ENCODE assay signal across 8 mouse cellular contexts in the genomic region with DNA sequence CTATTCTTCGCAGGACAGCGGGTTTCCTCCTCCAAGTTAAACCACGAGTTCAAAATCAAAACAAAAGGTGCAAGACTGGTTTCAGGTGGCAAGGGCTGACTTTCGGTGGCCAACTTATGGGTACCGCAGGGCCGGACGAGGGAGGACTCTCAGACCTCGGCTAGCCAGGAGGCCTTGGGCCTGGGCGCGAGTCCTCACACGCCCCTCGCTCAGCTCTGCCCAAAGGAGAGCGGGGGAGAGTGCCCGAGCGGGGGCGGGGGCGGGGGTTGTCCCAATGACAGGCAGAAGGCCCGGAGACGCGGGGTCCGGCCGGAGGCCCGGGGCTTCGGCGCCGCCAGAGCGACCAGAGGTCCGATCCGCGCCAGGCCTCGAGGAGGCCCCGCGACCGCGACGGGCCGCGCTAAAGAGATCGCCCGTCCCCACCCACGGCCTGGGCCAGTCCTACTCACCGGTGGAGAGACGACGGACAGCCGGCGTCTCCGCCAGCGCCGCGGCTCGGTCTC. TPM values are rescaled to one million over a fixed set of nuclear protein-coding genes. Genes with fewer than 3 reads are reported as not detected.
A peak's percentile ranks its signal among the peaks of the same experiment; 100 is the strongest.
DNase-seq lines count a peak whose midpoint lies in the region; ATAC-seq and TF ChIP-seq lines count a peak whose summit lies in the region.

No protein-coding gene starts in this region.

- TF ChIP-seq POLR2A in limb, embryonic 14.5 days (IDR thresholded peaks at IDR 0.05; ENCODE audit: borderline replicate concordance, extremely low read depth, insufficient read depth, insufficient read length) = no peak

- WGBS in forebrain, postnatal 0 days = under 1% methylated on average over 39 of the region's 51 CpGs
- WGBS in limb, embryonic 14.5 days = 4% methylated on average over 24 of the region's 51 CpGs

- H3K36me3 ChIP-seq in forebrain, postnatal 0 days (ENCODE audit: insufficient read depth) = no peaks in the 10 kb centered on the region
- H3K36me3 ChIP-seq in limb, embryonic 14.5 days (ENCODE audit: control insufficient read depth, insufficient read depth, low read length) = no peaks in the 10 kb centered on the region

- ATAC-seq in cerebellum, adult (ENCODE audit: insufficient number of reproducible peaks, low FRiP score, low TSS enrichment) = peak; percentile 59
- ATAC-seq in forebrain, postnatal 0 days = peak; percentile 81
- peak; percentile 81 for ATAC-seq in limb, embryonic 14.5 days (ENCODE audit: low FRiP score, low read depth)

- peak overlapping the region; percentile 95 for H3K4me2 ChIP-seq in forebrain, postnatal 0 days (ENCODE audit: low read depth)
- peak overlapping the region; percentile 82 for H3K4me2 ChIP-seq in limb, embryonic 14.5 days (replicated peaks; ENCODE audit: low read depth, low read length, severe bottlenecking)

- no peaks in the 10 kb centered on the region for H3K27me3 ChIP-seq in forebrain, postnatal 0 days (ENCODE audit: insufficient read depth, low read length)
- H3K27me3 ChIP-seq in limb, embryonic 14.5 days (ENCODE audit: control insufficient read depth, insufficient read depth, low read length) = no peaks in the 10 kb centered on the region

- H3K4me3 ChIP-seq in forebrain, postnatal 0 days (ENCODE audit: low read depth, low read length) = peak overlapping the region; percentile 89
- peak overlapping the region; percentile 92 for H3K4me3 ChIP-seq in limb, embryonic 14.5 days (replicated peaks; ENCODE audit: low read length)

- H3K27ac ChIP-seq in forebrain, postnatal 0 days (ENCODE audit: low read depth, low read length) = peak overlapping the region; percentile 74
- H3K27ac ChIP-seq in limb, embryonic 14.5 days (replicated peaks; ENCODE audit: low read depth, low read length) = peak overlapping the region; percentile 75

- no peaks in the 10 kb centered on the region for H3K9me3 ChIP-seq in forebrain, postnatal 0 days (ENCODE audit: low read length)
- H3K9me3 ChIP-seq in limb, embryonic 14.5 days (ENCODE audit: control insufficient read depth, low read length) = no peaks in the 10 kb centered on the region

- H3K9ac ChIP-seq in forebrain, postnatal 0 days = peak overlapping the region; percentile 78
- H3K9ac ChIP-seq in limb, embryonic 14.5 days (ENCODE audit: low read depth, low read length, severe bottlenecking) = peak overlapping the region; percentile 91

- TF ChIP-seq CTCF in forebrain, postnatal 0 days (IDR thresholded peaks at IDR 0.05; ENCODE audit: low read depth) = no peak

- DNase-seq in cerebellum, adult 8-10 months = no peak
- peak; percentile 18 to 38 for DNase-seq in spleen, postnatal 14 days (ENCODE audit: low spot score in 2 of 2)
- no peak for DNase-seq in spleen, postnatal 10 days (ENCODE audit: low spot score in 2 of 2)
- DNase-seq in forebrain, postnatal 0 days = peak; percentile 40
- DNase-seq in limb, embryonic 14.5 days (ENCODE audit: low spot score) = peak; percentile 30
- DNase-seq in natural killer cell, adult 2 months (ENCODE audit: low spot score in 2 of 2) = peak; percentile 35 to 38
- no peak for DNase-seq in spleen, postnatal 36 days (ENCODE audit: low spot score in 2 of 2)

- peaks cover 9% of the 10 kb centered on the region for H3K4me1 ChIP-seq in forebrain, postnatal 0 days (ENCODE audit: insufficient read depth)
- H3K4me1 ChIP-seq in limb, embryonic 14.5 days (ENCODE audit: control insufficient read depth, insufficient read depth, low read length) = peaks cover 7% of the 10 kb centered on the region; the same call in 1 of the 2 replicates

RNA-seq across cellular contexts. Expression of a gene that starts 0.4 kb away (rescaled TPM):
- 48.2 and 48.5 TPM in 2 replicates for total RNA-seq in forebrain, postnatal 0 days (2014; rRNA removed)
- polyA plus RNA-seq in forebrain, postnatal 0 days (2015; fragmentation: Nextera tagmentation; extraction: Ambion mirVana) = 11.7 and 13.6 TPM in 2 replicates
- 21.4 and 23.4 TPM in 2 replicates for polyA plus RNA-seq in limb, embryonic 14.5 days (2012; rRNA removed)
- polyA plus RNA-seq in limb, embryonic 14.5 days (2014; fragmentation: Nextera tagmentation; extraction: Ambion mirVana) = 11.1 and 15.8 TPM in 2 replicates

RNA-seq across cellular contexts. Expression of a gene that starts 15.0 kb away (rescaled TPM):
- total RNA-seq in forebrain, postnatal 0 days (2014; rRNA removed) = 72.0 and 99.0 TPM in 2 replicates
- 43.9 and 59.1 TPM in 2 replicates for polyA plus RNA-seq in forebrain, postnatal 0 days (2015; fragmentation: Nextera tagmentation; extraction: Ambion mirVana)
- polyA plus RNA-seq in limb, embryonic 14.5 days (2012; rRNA removed) = 78.8 and 84.1 TPM in 2 replicates
- polyA plus RNA-seq in limb, embryonic 14.5 days (2014; fragmentation: Nextera tagmentation; extraction: Ambion mirVana) = 38.0 and 46.2 TPM in 2 replicates

Comparison
In these comparisons a context has a peak if more than half of its experiments do, and no peak if none do; other contexts are left out.
1. DNase-seq: peak in spleen, postnatal 14 days (2 of 2), forebrain, postnatal 0 days (single experiment), limb, embryonic 14.5 days (single experiment) and natural killer cell, adult 2 months (2 of 2); none in cerebellum, adult 8-10 months (single experiment), spleen, postnatal 10 days (0 of 2) and spleen, postnatal 36 days (0 of 2).
2. Peak in every context shown above with its lines, with median percentiles within 50 percentile points of each other: ATAC-seq.